Mouse (Mus musculus) liver, embryonic 14.5 days (tissue): ENCODE measurements around the gene Hagh.

ENCODE experiments used
- CTCF ChIP-seq: IDR thresholded peaks from 2 replicates; pipeline ENCODE4 v1.5.1; 2016; ENCODE audit warnings: antibody characterized with exemption, low read depth, control low read depth
- EP300 ChIP-seq: IDR thresholded peaks from 2 replicates; pipeline ENCODE4 v1.6.1; 2016; ENCODE audit warnings: antibody characterized with exemption, low read depth

DNA sequence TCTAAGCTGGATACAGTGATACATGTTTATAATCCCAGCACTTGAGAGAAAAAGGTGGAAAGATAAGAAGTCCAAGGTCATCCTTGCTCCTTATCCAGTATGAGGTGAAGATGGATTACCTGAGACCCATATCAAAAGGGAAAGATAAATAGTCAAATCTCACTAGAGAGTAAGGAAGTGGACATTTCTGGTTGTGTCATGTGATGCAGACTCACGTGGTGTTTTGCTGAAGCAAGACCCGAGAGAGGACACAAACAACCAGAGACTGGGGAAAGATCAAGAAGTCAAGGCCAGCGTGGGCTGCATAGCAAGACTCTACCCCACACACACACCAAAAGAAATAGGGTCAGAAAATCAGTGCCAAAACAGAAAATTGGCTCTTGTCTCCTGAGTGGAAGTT is 43.0 kb upstream of the Hagh start:
- TF ChIP-seq CTCF (no peak), EP300 (no peak)
